ENCODE assay signal across 9 mouse cellular contexts in genomic region chr10:128358796-128359195, GRCm38 (mm10). TPM values are rescaled to one million over a fixed set of nuclear protein-coding genes. Genes with fewer than 3 reads are reported as not detected.
DNase-seq lines count a peak whose midpoint lies in the region; ATAC-seq lines count a peak whose summit lies in the region.
"Had no signal": no experiment of that assay in that cellular context is flagged by ENCODE, and none has a peak within 500 bp of the region (broad histone marks: within the 10 kb centered on the region; RNA-seq: fewer than 3 reads in every experiment).

No protein-coding gene starts in this region.

- intact Hi-C loops in left cerebral cortex, postnatal 25 days (cut with DNase I), result no loop called here

- peak; percentile 71 for DNase-seq in heart, postnatal 4 days
- DNase-seq in 3T3-L1 (ENCODE audit: low read depth, low spot score) (peak; percentile 83), ES-CJ7 (ENCODE audit: low read depth, low spot score) (peak; percentile 67)
- DNase-seq in cerebellum, postnatal 36 days, result peak; percentile 52 to 63
- DNase-seq in left cerebral cortex, postnatal 25 days (ENCODE audit: low spot score in 2 of 2), result peak; percentile 52 to 65
- DNase-seq in retina, postnatal 1 day, result peak; percentile 74
- no peak for DNase-seq in heart, adult 11 months

- peaks cover 88% of the 10 kb centered on the region for H3K36me3 ChIP-seq in heart, embryonic 12.5 days

- WGBS in heart, embryonic 12.5 days, result 57% methylated on average over 2 of the region's 2 CpGs

- no peak for ATAC-seq in heart, embryonic 12.5 days (ENCODE audit: insufficient number of reproducible peaks, low FRiP score)

- no peak overlapping the region for H3K9ac ChIP-seq in heart, embryonic 12.5 days
- H3K9ac ChIP-seq: embryonic facial prominence, embryonic 13.5 days had no signal

- no peaks in the 10 kb centered on the region for H3K9me3 ChIP-seq in heart, embryonic 12.5 days (replicated peaks)
- H3K9me3 ChIP-seq: embryonic facial prominence, embryonic 13.5 days had no signal

- no peaks in the 10 kb centered on the region for H3K27me3 ChIP-seq in heart, embryonic 12.5 days (replicated peaks)
- H3K27me3 ChIP-seq: embryonic facial prominence, embryonic 13.5 days had no signal

- no peak overlapping the region for H3K4me3 ChIP-seq in heart, embryonic 12.5 days
- H3K4me3 ChIP-seq: embryonic facial prominence, embryonic 13.5 days had no signal

- H3K4me1 ChIP-seq in heart, embryonic 12.5 days (replicated peaks), result peaks cover 4% of the 10 kb centered on the region; the same call in 1 of the 2 replicates
- H3K4me1 ChIP-seq: embryonic facial prominence, embryonic 13.5 days had no signal

- no peak overlapping the region for H3K27ac ChIP-seq in heart, embryonic 12.5 days (ENCODE audit: poor library complexity, severe bottlenecking)
- H3K27ac ChIP-seq: embryonic facial prominence, embryonic 13.5 days had no signal

- no peak overlapping the region for H3K4me2 ChIP-seq in heart, embryonic 12.5 days
- H3K4me2 ChIP-seq: embryonic facial prominence, embryonic 13.5 days had no signal

RNA-seq across cellular contexts. Expression of gene Coq10a, which starts 10.0 kb away (rescaled TPM):
- total RNA-seq in heart, postnatal 4 days (2021), result 10 to 100 TPM; 82.0 to 85.7 TPM
- 15.9 and 16.2 TPM in 2 replicates for polyA plus RNA-seq in heart, embryonic 12.5 days (2016; fragmentation: Nextera tagmentation; extraction: Ambion mirVana)
- total RNA-seq in left cerebral cortex, postnatal 25 days (2021), result 10 to 100 TPM; 60.4 to 63.8 TPM

RNA-seq across cellular contexts. Expression of gene Ankrd52, which starts 18.1 kb away (rescaled TPM):
- 10 to 100 TPM; 44.4 to 44.9 TPM for total RNA-seq in heart, postnatal 4 days (2021)
- 10.6 and 11.3 TPM in 2 replicates for polyA plus RNA-seq in heart, embryonic 12.5 days (2016; fragmentation: Nextera tagmentation; extraction: Ambion mirVana)
- total RNA-seq in left cerebral cortex, postnatal 25 days (2021), result 10 to 100 TPM; 65.1 to 68.9 TPM

RNA-seq across cellular contexts. Expression of gene Cs, which starts 21.3 kb away (rescaled TPM):
- total RNA-seq in heart, postnatal 4 days (2021), result 100 to 1,000 TPM; 819 to 825 TPM
- polyA plus RNA-seq in heart, embryonic 12.5 days (2016; fragmentation: Nextera tagmentation; extraction: Ambion mirVana), result 418 and 430 TPM in 2 replicates
- total RNA-seq in left cerebral cortex, postnatal 25 days (2021), result 100 to 1,000 TPM; 227 to 229 TPM

RNA-seq across cellular contexts. Expression of gene Cnpy2, which starts 36.5 kb away (rescaled TPM):
- total RNA-seq in heart, postnatal 4 days (2021), result 100 to 1,000 TPM in 1 of 2 experiments, 10 to 100 TPM in 1; 92.1 to 100 TPM
- polyA plus RNA-seq in heart, embryonic 12.5 days (2016; fragmentation: Nextera tagmentation; extraction: Ambion mirVana), result 201 and 209 TPM in 2 replicates
- total RNA-seq in left cerebral cortex, postnatal 25 days (2021), result 10 to 100 TPM; 64.7 to 70.5 TPM

RNA-seq across cellular contexts. Expression of gene Slc39a5, which starts 42.2 kb away (rescaled TPM):
- not detected for total RNA-seq in heart, postnatal 4 days (2021)
- polyA plus RNA-seq in heart, embryonic 12.5 days (2016; fragmentation: Nextera tagmentation; extraction: Ambion mirVana), result 0.28 and 0.42 TPM in 2 replicates
- under 1 TPM; 0.30 to 0.32 TPM for total RNA-seq in left cerebral cortex, postnatal 25 days (2021)
